Mouse (Mus musculus) E14TG2a.4 (cell line): ENCODE data around the gene Gm3404.
"Not testable (repeated sequence)": the region's sequence is repeated elsewhere in the genome, so short reads cannot be mapped to it uniquely, and the experiment has no call there.

Experiments
- CTCF ChIP-seq: conservative IDR thresholded peaks from 2 replicates; pipeline ENCODE4 v1.5.1; 2014; ENCODE audit warnings: low read length
- NANOG ChIP-seq: IDR thresholded peaks from 2 replicates; pipeline ENCODE4 v1.6.1; 2014; ENCODE audit warnings: borderline replicate concordance, low read length, mixed read lengths
- POU5F1 ChIP-seq: IDR thresholded peaks from 2 replicates; pipeline ENCODE4 v1.6.1; 2014; ENCODE audit warnings: low read length, borderline replicate concordance

GRCm38 (mm10) chr5:146555836-146556235 lies 30.2 kb downstream of the Gm3404 start, which contains the start of gene Gm3415:
- not testable (repeated sequence) for TF ChIP-seq CTCF, POU5F1, NANOG
